Mouse (Mus musculus): ENCODE measurements around the gene Mst1r. TPM values are rescaled to one million over a fixed set of nuclear protein-coding genes. Genes with fewer than 3 reads are reported as not detected.

Mst1r gene
- polyA plus RNA-seq, 1 experiment, result 0.02 TPM

GRCm38 (mm10) chr9:107934146-107934545, 27.5 kb downstream of the Mst1r start:
- no peaks in the 10 kb centered on the region for H3K79me3 ChIP-seq (ENCODE audit: low read depth)
- H3K27me3 ChIP-seq (ENCODE audit: control insufficient read depth, insufficient read depth, insufficient read length), result peaks cover 22% of the 10 kb centered on the region
- TF ChIP-seq MYOG (IDR thresholded peaks at IDR 0.05; ENCODE audit: control insufficient read depth, extremely low read depth, insufficient read length) (no peak), USF1 (IDR thresholded peaks at IDR 0.05; ENCODE audit: low read depth) (no peak), MYOD1 (IDR thresholded peaks at IDR 0.05; ENCODE audit: control insufficient read depth, insufficient read length, low read depth) (no peak)
- no peak overlapping the region for H3K4me3 ChIP-seq (ENCODE audit: insufficient read depth, poor library complexity, severe bottlenecking)
- no peaks in the 10 kb centered on the region for H3K79me2 ChIP-seq (ENCODE audit: control insufficient read depth, insufficient read depth)
- no peak overlapping the region for H3ac ChIP-seq (ENCODE audit: control insufficient read depth, insufficient read length, low read depth)
- H3K36me3 ChIP-seq (ENCODE audit: control insufficient read depth, insufficient read depth), result no peaks in the 10 kb centered on the region

- Histone ChIP-seq H3K79me3 (ENCODE audit: low read depth) (no peaks in the 10 kb centered on the region), H3K36me3 (ENCODE audit: control insufficient read depth, insufficient read depth) (no peaks in the 10 kb centered on the region), H3K4me3 (ENCODE audit: insufficient read depth, poor library complexity, severe bottlenecking) (no peak within 1 kb of the TSS), H3K27me3 (ENCODE audit: control insufficient read depth, insufficient read depth, insufficient read length) (peaks cover 19% of the 10 kb centered on the region), H3ac (ENCODE audit: control insufficient read depth, insufficient read length, low read depth) (no peak within 1 kb of the TSS), H3K79me2 (ENCODE audit: control insufficient read depth, insufficient read depth) (no peaks in the 10 kb centered on the region)
- TF ChIP-seq CEBPB (IDR thresholded peaks at IDR 0.05; ENCODE audit: low read depth), result no peak
- no peak for TF ChIP-seq USF1 (IDR thresholded peaks at IDR 0.05; ENCODE audit: low read depth)
- no peak for TF ChIP-seq FOSL1 (IDR thresholded peaks at IDR 0.05; ENCODE audit: insufficient read depth, low read length, poor library complexity, severe bottlenecking)
- TF ChIP-seq MAX (IDR thresholded peaks at IDR 0.05), result no peak
- no peak for TF ChIP-seq CTCF (IDR thresholded peaks at IDR 0.05; ENCODE audit: control insufficient read depth, insufficient read depth, insufficient read length)
- no peak for TF ChIP-seq MYOD1 (IDR thresholded peaks at IDR 0.05; ENCODE audit: control insufficient read depth, insufficient read length, low read depth)
- no peak for TF ChIP-seq MYOG (IDR thresholded peaks at IDR 0.05; ENCODE audit: control insufficient read depth, extremely low read depth, insufficient read length)
Measured at GRCm38 (mm10) chr9:107935374-107935773, 28.7 kb downstream of the Mst1r start, which contains the start of gene Camkv. TSS of gene Camkv (plus strand) at chr9:107935674.

DNA sequence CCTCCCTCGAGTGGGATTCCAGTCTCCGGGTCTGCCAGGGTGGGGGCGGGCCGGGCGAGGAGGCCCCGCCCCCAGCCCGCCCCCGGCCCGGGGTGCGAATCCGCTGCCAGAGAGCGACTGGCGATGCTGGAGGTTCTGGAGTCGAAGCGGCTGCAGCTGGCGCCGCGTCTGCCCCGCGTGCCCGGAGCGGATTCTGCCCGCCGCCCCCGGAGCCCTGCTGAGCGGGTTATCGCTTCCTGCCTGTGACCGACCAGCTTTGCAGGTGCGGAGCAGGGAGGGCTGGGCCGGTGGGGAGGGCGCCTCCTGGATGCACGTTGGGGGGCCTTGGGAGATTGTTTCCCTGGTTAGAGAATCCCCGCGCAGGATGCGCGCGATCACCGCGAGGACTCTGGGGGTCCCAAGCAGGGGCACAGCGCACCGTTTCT, 29.1 kb downstream of the Mst1r start:
- Histone ChIP-seq H3K79me3 (ENCODE audit: low read depth) (no peaks in the 10 kb centered on the region), H3ac (ENCODE audit: control insufficient read depth, insufficient read length, low read depth) (no peak overlapping the region), H3K79me2 (ENCODE audit: control insufficient read depth, insufficient read depth) (no peaks in the 10 kb centered on the region), H3K27me3 (ENCODE audit: control insufficient read depth, insufficient read depth, insufficient read length) (peaks cover 21% of the 10 kb centered on the region), H3K36me3 (ENCODE audit: control insufficient read depth, insufficient read depth) (no peaks in the 10 kb centered on the region), H3K4me3 (ENCODE audit: insufficient read depth, poor library complexity, severe bottlenecking) (no peak overlapping the region)
- TF ChIP-seq MAX (IDR thresholded peaks at IDR 0.05) (no peak), FOSL1 (IDR thresholded peaks at IDR 0.05; ENCODE audit: insufficient read depth, low read length, poor library complexity, severe bottlenecking) (no peak), CTCF (IDR thresholded peaks at IDR 0.05; ENCODE audit: control insufficient read depth, insufficient read depth, insufficient read length) (no peak), USF1 (IDR thresholded peaks at IDR 0.05; ENCODE audit: low read depth) (no peak), CEBPB (IDR thresholded peaks at IDR 0.05; ENCODE audit: low read depth) (no peak), MYOD1 (IDR thresholded peaks at IDR 0.05; ENCODE audit: control insufficient read depth, insufficient read length, low read depth) (no peak), MYOG (IDR thresholded peaks at IDR 0.05; ENCODE audit: control insufficient read depth, extremely low read depth, insufficient read length) (no peak)

DNA sequence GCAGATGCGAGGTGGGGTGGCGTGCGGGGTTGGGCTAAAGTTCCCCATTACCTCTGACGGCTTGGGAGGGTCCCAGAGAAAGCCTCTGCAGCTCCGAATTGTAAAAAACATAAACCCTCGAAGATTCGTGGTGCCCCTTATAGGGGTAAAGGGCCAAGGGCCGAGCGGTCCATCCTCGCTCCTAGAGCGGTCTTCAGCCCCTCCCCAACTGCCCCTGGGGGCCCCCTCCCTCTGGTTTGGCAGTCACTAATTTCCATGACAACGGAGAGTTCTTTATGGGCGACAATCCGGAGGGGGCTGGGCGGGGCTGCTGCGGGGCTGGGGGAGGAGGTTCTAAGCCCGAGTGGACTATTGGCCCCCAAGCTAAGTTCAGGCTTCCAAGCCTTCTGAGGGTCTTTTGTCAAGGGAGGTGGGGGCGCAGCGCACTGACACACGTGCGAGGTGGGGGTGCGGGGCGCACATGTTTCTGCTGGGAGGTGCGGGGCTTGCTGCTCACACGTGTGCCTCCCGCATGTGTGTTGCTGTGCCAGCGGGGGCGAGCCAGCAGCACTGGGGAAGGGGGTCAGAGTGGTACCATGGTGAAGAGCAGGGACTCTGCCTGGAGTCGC, 29.6 kb downstream of the Mst1r start:
- Histone ChIP-seq H3K79me3 (ENCODE audit: low read depth) (no peaks in the 10 kb centered on the region), H3K4me3 (ENCODE audit: insufficient read depth, poor library complexity, severe bottlenecking) (no peak overlapping the region), H3K79me2 (ENCODE audit: control insufficient read depth, insufficient read depth) (no peaks in the 10 kb centered on the region), H3ac (ENCODE audit: control insufficient read depth, insufficient read length, low read depth) (no peak overlapping the region), H3K27me3 (ENCODE audit: control insufficient read depth, insufficient read depth, insufficient read length) (peaks cover 24% of the 10 kb centered on the region), H3K36me3 (ENCODE audit: control insufficient read depth, insufficient read depth) (no peaks in the 10 kb centered on the region)
- TF ChIP-seq CEBPB (IDR thresholded peaks at IDR 0.05; ENCODE audit: low read depth), result no peak
- TF ChIP-seq CTCF (IDR thresholded peaks at IDR 0.05; ENCODE audit: control insufficient read depth, insufficient read depth, insufficient read length), result no peak
- no peak for TF ChIP-seq USF1 (IDR thresholded peaks at IDR 0.05; ENCODE audit: low read depth)
- no peak for TF ChIP-seq FOSL1 (IDR thresholded peaks at IDR 0.05; ENCODE audit: insufficient read depth, low read length, poor library complexity, severe bottlenecking)
- TF ChIP-seq MAX (IDR thresholded peaks at IDR 0.05), result no peak
- no peak for TF ChIP-seq MYOD1 (IDR thresholded peaks at IDR 0.05; ENCODE audit: control insufficient read depth, insufficient read length, low read depth)
- no peak for TF ChIP-seq MYOG (IDR thresholded peaks at IDR 0.05; ENCODE audit: control insufficient read depth, extremely low read depth, insufficient read length)

- TF ChIP-seq MYOG (IDR thresholded peaks at IDR 0.05; ENCODE audit: control insufficient read depth, extremely low read depth, insufficient read length), result no peak
- no peak for TF ChIP-seq CEBPB (IDR thresholded peaks at IDR 0.05; ENCODE audit: low read depth)
- no peak for TF ChIP-seq MAX (IDR thresholded peaks at IDR 0.05)
- TF ChIP-seq MYOD1 (IDR thresholded peaks at IDR 0.05; ENCODE audit: control insufficient read depth, insufficient read length, low read depth), result no peak
- TF ChIP-seq FOSL1 (IDR thresholded peaks at IDR 0.05; ENCODE audit: insufficient read depth, low read length, poor library complexity, severe bottlenecking), result no peak
- TF ChIP-seq USF1 (IDR thresholded peaks at IDR 0.05; ENCODE audit: low read depth), result no peak
- TF ChIP-seq CTCF (IDR thresholded peaks at IDR 0.05; ENCODE audit: control insufficient read depth, insufficient read depth, insufficient read length), result no peak
- Histone ChIP-seq H3K4me3 (ENCODE audit: insufficient read depth, poor library complexity, severe bottlenecking) (no peak overlapping the region), H3ac (ENCODE audit: control insufficient read depth, insufficient read length, low read depth) (no peak overlapping the region), H3K36me3 (ENCODE audit: control insufficient read depth, insufficient read depth) (no peaks in the 10 kb centered on the region), H3K27me3 (ENCODE audit: control insufficient read depth, insufficient read depth, insufficient read length) (peaks cover 24% of the 10 kb centered on the region), H3K79me3 (ENCODE audit: low read depth) (no peaks in the 10 kb centered on the region), H3K79me2 (ENCODE audit: control insufficient read depth, insufficient read depth) (no peaks in the 10 kb centered on the region)
Measured at GRCm38 (mm10) chr9:107936831-107937230, 30.2 kb downstream of the Mst1r start.

Measured in C2C12 (cell line).